Mouse (Mus musculus) heart, postnatal 14 days (tissue): ENCODE results near the gene Aak1. TPM values are rescaled to one million over a fixed set of nuclear protein-coding genes. Genes with fewer than 3 reads are reported as not detected.

Experiments used
- DNase-seq, 2 experiments: peaks; one replicate each; pipeline ENCODE4 v3.0.0; 2021 to 2022
- intact Hi-C: fragments of 180-260 bp; cut with DNase I; formaldehyde crosslinking; loops from one replicate; pipeline ENCODE4 v1.15.1; 2025
- total RNA-seq, 2 experiments: library from RNA; stranded (reverse); gene quantifications; 2 replicates each; pipeline ENCODE4 v1.2.3; 2021

Aak1 gene
- total RNA-seq, 2 experiments from 2014 or later = 89.4 to 100 TPM

GRCm38 (mm10) chr6:86830738-86831500, 18.4 kb upstream of the Aak1 start:
- DNase-seq = peak; percentile 56 to 64
- intact Hi-C loops = no loop called here

DNA sequence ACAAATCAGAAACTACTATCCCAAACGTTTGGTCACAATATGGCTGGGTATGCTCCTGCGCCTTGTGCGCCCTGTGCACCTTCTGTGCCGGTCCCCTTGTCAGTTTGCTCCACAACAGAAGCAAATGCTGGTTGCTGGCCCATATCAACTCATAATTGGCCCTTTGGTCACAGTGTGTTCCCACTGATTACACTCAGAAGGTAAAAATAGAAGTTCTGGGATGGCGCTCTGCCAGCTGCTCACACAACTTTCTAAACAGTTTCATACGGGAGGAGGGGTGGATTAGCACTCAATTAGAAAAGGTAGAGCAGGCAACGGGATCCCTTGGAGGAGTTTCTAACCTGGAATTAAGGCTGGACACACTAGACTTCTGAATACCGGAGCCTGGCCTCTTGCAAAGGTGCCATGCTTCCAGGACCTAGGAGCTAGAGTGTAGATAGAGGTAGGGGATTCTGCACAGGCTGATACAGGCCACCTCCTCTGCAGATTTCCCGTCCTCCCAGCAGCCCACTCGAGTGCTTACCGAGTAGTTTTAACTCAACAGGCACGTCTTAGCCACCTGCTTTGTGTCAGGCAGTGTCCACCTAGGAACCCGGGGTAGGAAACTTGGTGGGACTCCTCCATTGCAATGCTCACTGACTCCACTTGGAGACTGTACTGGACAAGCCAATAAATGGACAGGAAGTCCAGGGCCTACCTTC, 16.4 kb upstream of the Aak1 start:
- peak; percentile 81 for DNase-seq
- intact Hi-C loops = loop anchor here (2.0 kb wide), 1 partner anchor 38 kb away; no protein-coding TSS in a partner anchor

DNA sequence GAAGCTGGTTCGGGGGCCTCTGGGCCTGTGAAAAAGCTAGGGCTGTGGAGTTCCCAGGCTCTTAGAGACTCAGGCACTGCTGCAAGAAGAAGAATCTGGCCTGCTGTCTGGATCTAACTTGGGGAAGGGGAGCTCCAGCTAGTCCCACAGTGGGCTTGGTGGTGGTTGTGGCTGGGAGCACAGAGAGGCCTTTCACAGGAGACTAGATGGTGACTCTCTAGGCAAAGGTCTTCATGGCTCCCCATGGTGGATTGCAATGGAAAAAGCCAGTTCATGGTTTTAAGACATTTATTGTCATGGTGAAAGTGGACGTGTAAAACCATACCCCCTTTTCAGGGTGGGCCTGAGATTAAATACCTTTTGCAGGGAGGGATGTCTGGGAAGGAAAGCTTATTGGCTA, 10.2 kb upstream of the Aak1 start:
- no peak for DNase-seq
- intact Hi-C loops = no loop called here

DNA sequence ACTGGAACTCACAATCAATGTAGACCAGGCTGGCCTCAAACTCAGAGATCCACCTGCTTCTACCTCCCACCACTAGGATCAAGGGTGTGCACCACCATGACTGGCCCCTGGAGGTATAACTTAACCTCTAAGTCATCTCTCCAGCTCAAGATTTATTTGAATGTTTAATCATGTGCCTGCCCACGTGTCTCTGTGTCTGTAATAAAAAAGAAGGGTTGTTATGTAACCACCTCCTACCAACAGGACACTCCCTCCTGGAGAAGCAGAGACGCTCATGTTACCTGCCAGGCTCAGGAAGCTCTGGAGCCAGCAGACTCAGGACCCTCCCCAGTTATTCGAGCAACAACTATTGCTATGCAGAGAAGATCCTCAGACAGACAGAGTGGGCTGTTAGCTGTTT, 7.4 kb upstream of the Aak1 start:
- intact Hi-C loops = no loop called here
- no peak for DNase-seq

- DNase-seq = no peak
- intact Hi-C loops = no loop called here
Measured at GRCm38 (mm10) chr6:86843636-86844035, 5.7 kb upstream of the Aak1 start.

GRCm38 (mm10) chr6:86846467-86846866, 2.9 kb upstream of the Aak1 start:
- intact Hi-C loops = no loop called here
- no peak for DNase-seq

DNA sequence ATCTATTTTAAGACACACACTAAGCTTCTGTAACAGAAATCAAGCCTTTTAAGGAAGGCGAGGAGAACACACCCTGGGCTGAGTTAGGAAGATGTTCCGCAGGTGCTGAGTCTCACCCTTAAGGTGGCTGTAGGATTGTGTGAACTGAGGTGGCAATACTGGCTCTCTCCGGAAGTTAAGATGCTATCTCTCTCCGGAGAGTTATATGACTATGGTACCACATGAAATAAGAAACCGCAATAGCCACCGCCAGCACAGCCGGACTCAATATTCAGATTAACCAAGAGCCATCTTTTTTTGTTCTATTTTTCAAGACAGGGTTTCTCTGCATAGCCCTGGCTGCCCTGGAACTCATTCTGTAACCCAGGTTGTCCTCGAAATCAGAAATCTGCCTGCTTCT, 1.5 kb upstream of the Aak1 start:
- no peak for DNase-seq
- intact Hi-C loops = loop anchor here (2.0 kb wide), 1 partner anchor 13 kb away; no protein-coding TSS in a partner anchor

- no peak for DNase-seq
- intact Hi-C loops = loop anchor here (2.0 kb wide), 1 partner anchor 14 kb away; no protein-coding TSS in a partner anchor
Measured at GRCm38 (mm10) chr6:86848580-86848914, 770 bp upstream of the Aak1 start.

DNA sequence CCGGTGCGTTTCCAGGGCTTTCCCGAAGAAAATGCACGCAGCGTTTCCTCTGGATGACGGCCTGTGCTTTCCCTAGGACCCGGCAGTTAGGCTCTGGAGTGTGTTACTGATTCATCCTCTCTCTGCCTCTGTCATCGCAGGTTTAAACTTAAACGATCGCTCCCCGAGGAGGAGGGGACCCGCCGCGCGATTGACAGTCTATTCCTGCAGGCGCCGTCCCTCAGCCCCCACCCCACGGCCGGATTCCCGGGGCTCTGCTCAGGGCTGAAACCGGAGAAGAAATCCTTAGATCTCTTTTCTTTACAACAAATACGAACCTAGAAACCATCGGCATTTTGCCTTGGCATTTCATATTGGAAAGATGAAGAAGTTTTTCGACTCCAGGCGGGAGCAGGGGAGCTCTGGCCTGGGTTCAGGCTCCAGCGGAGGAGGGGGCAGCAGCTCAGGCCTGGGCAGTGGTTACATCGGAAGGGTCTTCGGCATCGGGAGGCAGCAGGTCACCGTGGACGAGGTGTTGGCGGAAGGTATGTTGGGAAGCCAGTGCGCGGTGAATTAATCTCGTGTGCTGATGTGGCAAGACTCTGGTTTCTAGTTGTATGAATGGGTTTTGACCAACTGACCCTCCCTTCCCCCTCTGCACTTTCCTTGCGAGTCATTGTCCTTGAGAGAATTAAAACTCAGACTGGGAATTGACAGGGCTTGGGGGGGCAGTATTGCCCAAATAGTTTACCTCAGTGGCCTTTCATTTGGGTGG, 552 bp downstream of the Aak1 start:
- peak; percentile 16 to 35 for DNase-seq
- intact Hi-C loops = loop anchor here (2.0 kb wide), 1 partner anchor 15 kb away; no protein-coding TSS in a partner anchor

DNA sequence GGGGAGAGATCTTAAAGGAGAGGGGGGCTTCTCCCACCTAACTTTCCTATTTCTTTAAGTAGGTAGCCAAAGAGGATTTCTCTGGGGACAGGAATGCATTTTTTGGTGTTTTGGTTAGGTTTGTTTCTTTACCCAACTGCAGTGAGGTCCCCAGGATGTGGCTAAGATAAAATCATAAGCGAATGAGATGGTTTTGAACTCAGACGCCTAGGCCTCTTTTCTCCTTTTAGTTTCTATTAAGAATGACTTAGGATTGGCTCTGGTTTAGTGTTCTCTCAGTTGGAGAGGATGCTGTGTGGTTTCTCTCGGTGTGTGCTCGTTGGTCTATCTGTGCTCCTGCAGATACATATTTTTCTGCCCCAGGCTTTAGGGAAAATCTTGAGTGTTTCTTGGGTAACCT, 1.3 kb downstream of the Aak1 start:
- DNase-seq = no peak
- intact Hi-C loops = no loop called here

DNA sequence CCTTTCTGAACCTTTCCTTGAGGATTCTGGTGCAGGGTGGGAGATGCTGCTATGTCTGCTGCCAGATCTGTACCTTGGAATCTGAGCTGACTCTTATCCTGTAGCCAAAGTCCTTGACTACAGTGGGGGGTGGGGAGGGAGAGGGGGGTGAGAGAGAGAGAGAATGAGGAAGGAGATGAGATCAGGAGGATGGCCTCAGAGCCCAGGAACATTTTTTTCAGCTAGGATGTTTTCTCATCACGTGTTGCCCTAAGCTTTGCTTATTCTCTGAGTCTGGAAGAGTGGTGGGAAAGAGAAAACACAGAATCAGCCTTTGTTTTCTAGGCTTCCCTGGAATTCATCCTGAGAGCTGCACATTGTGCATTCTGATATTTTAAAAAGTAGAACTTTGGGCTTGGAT, 2.2 kb downstream of the Aak1 start:
- DNase-seq = no peak
- intact Hi-C loops = loop anchor here (1.0 kb wide), 1 partner anchor 33 kb away; no protein-coding TSS in a partner anchor

DNA sequence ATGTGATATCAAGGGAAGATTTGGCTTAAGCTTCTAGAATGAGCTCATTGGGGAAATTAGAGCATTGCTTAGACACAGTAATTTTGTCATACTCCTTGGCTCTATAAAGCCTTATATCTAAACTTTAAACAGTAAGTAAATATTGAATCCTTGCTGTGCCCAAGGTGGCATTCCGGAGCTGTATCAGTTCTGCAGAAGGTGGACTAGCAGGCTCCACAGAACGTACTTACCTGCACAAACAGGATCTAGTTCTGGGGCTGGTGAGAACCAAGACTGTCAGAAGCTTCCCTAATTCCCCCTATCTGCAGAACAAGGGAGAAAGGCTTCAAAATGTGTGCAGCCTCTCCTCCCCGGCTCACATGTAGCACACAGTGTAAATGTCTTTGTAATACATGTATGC, 4.6 kb downstream of the Aak1 start:
- DNase-seq = no peak
- intact Hi-C loops = no loop called here

- intact Hi-C loops = no loop called here
- DNase-seq = no peak
Measured at GRCm38 (mm10) chr6:86854941-86855340, 5.6 kb downstream of the Aak1 start.

DNA sequence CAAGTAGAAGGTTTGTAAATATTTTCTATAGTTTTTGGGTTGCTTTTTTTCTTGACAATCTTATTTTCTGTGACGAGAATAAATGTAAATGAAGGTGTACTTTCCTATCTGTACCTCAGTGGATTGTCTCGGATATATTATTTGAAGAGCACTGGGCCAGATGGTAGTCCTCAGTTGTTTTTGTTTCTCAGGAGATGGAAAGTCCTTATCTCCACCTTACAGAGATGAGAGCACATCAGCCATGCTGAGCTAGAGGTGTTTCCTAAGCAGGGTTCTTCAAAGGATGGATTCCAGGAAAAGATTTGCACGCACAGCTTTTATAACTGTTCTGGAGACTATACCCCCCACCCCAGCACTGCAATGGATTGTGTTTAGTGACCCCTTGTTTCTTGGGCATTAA, 9.3 kb downstream of the Aak1 start:
- DNase-seq = no peak
- intact Hi-C loops = no loop called here

DNA sequence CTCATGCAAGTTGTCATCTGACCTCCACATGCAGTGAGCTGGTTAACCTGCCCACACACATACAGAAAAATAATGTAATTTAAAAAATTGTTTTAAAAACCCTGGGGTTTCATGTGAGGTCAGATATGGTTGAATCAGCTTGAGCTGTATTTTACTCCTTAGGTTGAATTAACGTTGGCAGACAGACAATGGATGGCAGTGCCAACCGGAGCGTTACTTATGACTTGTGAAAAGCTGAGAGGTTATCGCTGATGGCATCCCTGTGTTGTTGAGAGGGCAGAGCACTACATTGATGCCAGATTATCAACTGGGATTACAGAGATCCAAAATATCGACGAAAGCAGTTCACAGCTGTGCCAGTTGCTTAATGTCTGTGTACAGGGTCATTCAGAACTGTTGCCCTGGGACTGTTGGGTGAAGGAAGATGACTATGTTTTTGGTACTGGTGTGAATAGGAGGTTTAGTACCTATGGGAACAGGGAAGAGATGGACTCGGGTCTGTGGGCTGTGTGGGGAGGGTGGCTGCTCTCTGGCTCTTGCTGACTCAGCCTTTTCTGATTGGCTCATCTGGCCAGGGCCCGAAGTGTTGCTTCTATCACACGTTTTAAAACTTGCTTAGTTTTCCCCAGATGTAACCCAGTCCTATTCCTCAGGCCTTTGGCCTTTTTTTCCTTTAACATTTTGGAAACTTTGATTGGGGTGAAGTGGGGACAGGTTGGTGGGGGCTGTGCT, 11.6 kb downstream of the Aak1 start:
- intact Hi-C loops = no loop called here
- DNase-seq = no peak

GRCm38 (mm10) chr6:86864358-86864757, 15.0 kb downstream of the Aak1 start:
- no peak for DNase-seq
- intact Hi-C loops = no loop called here

DNA sequence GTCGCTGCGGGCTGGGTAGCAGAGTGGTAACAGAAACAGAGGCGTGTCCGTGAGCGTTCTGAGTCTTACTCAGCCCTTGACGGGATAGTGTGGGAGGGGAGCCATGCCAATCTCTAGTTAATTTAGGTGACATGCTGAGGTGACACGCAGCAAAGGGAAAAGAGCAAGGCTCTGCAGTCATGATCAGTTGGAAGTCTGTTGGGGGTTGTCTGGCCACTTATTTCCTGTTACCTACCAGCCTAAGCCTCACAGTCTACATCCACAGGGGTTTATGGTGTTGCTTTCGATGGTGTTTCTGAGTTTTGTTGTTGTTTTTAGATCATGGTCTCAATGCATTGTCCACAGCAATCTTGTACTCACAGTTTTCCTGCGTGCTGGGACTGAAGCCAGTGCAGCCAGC, 21.0 kb downstream of the Aak1 start:
- intact Hi-C loops = loop anchor here (2.0 kb wide), 1 partner anchor 38 kb away; no protein-coding TSS in a partner anchor
- DNase-seq = peak in 1 of 2 experiments; percentile 25

DNA sequence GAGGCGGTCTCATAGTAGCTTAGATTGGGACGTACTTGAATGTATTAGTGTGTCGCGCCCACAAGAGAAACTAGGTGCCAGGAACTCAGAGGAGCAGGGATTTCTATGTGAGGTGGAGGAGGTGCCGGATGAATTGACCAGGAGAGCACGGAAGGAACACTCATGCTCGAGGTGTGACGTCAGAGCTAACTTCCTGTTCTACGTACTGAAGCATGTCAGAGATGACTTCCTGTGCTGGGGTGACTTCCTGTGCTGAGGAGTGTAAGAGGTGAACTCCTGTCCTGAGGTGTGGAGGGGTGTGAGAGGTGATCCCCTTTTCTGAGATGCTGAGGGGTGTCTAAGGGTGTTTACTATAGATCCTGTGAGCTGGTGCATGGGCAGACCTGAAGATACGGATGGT, 22.5 kb downstream of the Aak1 start:
- no peak for DNase-seq
- intact Hi-C loops = loop anchor here (2.0 kb wide), 1 partner anchor 39 kb away; no protein-coding TSS in a partner anchor

DNA sequence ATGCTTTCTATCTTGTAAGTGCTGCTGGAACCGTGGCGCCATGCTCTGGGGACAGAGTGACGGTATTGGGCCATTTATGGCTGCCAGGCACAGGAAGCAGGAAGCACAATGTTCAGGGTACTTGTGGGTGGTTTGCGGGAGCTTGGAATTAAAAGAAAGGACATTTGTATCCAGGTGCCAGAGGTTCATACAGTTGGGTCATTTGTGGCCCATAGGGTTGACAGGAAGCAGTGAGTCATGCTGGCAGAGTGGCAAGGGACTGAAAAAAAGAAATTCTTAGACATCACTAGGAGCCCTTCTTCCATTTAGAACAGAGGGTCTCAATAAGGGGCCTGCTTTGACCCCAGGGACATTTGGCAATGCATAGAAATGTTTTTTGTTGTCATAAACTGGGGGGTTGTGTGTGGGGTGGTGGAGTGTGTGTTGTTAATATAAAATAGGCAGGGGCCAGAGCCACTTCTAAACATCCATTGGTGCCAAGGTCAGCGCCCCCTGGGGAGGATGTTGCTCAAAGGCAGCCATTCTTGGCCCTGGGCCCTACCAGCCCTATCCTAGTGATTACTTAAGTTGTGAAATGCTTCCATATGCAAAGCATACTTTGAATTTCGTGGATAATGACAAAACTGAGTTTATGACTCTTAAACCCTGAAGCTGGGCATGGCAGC, 25.5 kb downstream of the Aak1 start:
- intact Hi-C loops = no loop called here
- no peak for DNase-seq

DNA sequence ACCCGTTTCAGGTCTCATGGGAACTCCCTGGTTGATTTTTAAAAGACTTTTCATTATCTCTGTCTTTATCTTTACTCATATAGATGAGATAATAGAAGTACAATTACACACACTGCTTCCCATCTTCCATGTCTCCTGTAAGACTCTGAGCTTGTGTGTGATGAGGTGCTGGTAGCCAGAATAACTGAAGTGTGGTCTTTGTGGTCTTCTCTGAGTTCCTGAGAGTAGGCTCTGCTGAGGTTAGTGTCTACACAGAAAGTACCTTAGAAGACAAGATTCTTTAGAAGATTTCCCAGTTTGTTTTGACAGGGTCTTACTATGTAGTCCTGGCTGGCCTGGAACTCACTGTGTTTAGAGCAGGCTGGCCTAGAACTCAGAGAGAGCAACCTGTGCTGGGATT, 27.1 kb downstream of the Aak1 start:
- no peak for DNase-seq
- intact Hi-C loops = no loop called here
